Mouse (Mus musculus) MEL (cell line): Measurements from ENCODE around the gene Gpr143. TPM values are rescaled to one million over a fixed set of nuclear protein-coding genes. Genes with fewer than 3 reads are reported as not detected.

Source experiments
- DNase-seq: peaks from one replicate; pipeline ENCODE4 v3.0.0; 2011; ENCODE audit warnings: low read depth, low spot score
- H3K27ac ChIP-seq: 2 replicates; pipeline ENCODE4 v1.5.1; 2012; ENCODE audit warnings: low read depth, mild to moderate bottlenecking, control low read depth, low read length, moderate library complexity; ENCODE audit not compliant: control insufficient read depth
- H3K27me3 ChIP-seq, 2 experiments: fragments of 150-350 bp in 1 of 2; sonication (generic) in 1 of 2; 2 replicates each; pipeline ENCODE4 v1.6.1; 2012; ENCODE audit warnings: low read length in 2 of 2, mild to moderate bottlenecking in 2 of 2, improper control_type of control experiment in 1 of 2, moderate library complexity in 1 of 2; ENCODE audit not compliant: insufficient read depth in 2 of 2, control insufficient read depth in 1 of 2
- H3K36me3 ChIP-seq, 2 experiments: 2 replicates each; pipeline ENCODE4 v1.6.1; 2012 to 2014; ENCODE audit warnings: low read length in 2 of 2, improper control_type of control experiment in 1 of 2, inconsistent platforms in 1 of 2, mild to moderate bottlenecking in 1 of 2; ENCODE audit not compliant: insufficient read depth in 2 of 2, control insufficient read depth in 1 of 2
- H3K4me1 ChIP-seq, 2 experiments: fragments of 150-350 bp in 1 of 2; sonication (generic) in 1 of 2; 2 replicates each; pipeline ENCODE4 v1.6.1; 2012; ENCODE audit warnings: low read length in 2 of 2, improper control_type of control experiment in 1 of 2, mild to moderate bottlenecking in 1 of 2; ENCODE audit not compliant: insufficient read depth in 2 of 2, control insufficient read depth in 1 of 2
- H3K4me3 ChIP-seq, 2 experiments: fragments of 150-350 bp in 1 of 2; sonication (generic) in 1 of 2; 2 replicates each; pipeline ENCODE4 v1.5.1; 2012; ENCODE audit warnings: low read depth in 2 of 2, low read length in 2 of 2, mild to moderate bottlenecking in 2 of 2, moderate library complexity in 2 of 2, control low read depth in 1 of 2, improper control_type of control experiment in 1 of 2; ENCODE audit not compliant: control insufficient read depth in 1 of 2, insufficient read depth in 1 of 2
- H3K79me2 ChIP-seq: 2 replicates; pipeline ENCODE4 v1.6.1; 2012; ENCODE audit warnings: mild to moderate bottlenecking, low read length, moderate library complexity; ENCODE audit not compliant: control insufficient read depth, poor library complexity, insufficient read depth
- H3K9ac ChIP-seq: 2 replicates; pipeline ENCODE4 v1.6.1; 2012; ENCODE audit warnings: low read depth, mild to moderate bottlenecking, control low read depth, low read length, moderate library complexity; ENCODE audit not compliant: control insufficient read depth, poor library complexity, severe bottlenecking
- H3K9me3 ChIP-seq: fragments of 150-350 bp; sonication (generic); replicated peaks from 2 replicates; pipeline ENCODE4 v1.6.1; 2012; ENCODE audit warnings: mild to moderate bottlenecking, low read length, improper control_type of control experiment, moderate library complexity; ENCODE audit not compliant: insufficient read depth
- BHLHE40 ChIP-seq: IDR thresholded peaks from 2 replicates; pipeline ENCODE4 v1.6.1; 2012; ENCODE audit warnings: low read depth, mild to moderate bottlenecking, inconsistent platforms, low read length, improper control_type of control experiment, borderline replicate concordance
- CHD1 ChIP-seq: IDR thresholded peaks from 2 replicates; pipeline ENCODE4 v1.6.1; 2012; ENCODE audit warnings: low read depth, mild to moderate bottlenecking, inconsistent platforms, low read length, improper control_type of control experiment
- CHD2 ChIP-seq: IDR thresholded peaks from 2 replicates; pipeline ENCODE4 v1.6.1; 2011; ENCODE audit warnings: low read length, improper control_type of control experiment
- CTCF ChIP-seq, 3 experiments: IDR thresholded peaks in 2 of 3; conservative IDR thresholded peaks in 1 of 3; 2 replicates each; pipeline ENCODE4 v1.5.1; 2011 to 2012; ENCODE audit warnings: low read length in 3 of 3, low read depth in 2 of 3, mild to moderate bottlenecking in 2 of 3, improper control_type of control experiment in 1 of 3, inconsistent platforms in 1 of 3, mixed read lengths in 1 of 3, moderate library complexity in 1 of 3; ENCODE audit not compliant: control insufficient read depth in 1 of 3, insufficient read depth in 1 of 3, poor library complexity in 1 of 3, severe bottlenecking in 1 of 3
- ELF1 ChIP-seq: IDR thresholded peaks from 2 replicates; pipeline ENCODE4 v1.6.1; 2014; ENCODE audit warnings: low read depth, mild to moderate bottlenecking, inconsistent platforms, low read length, improper control_type of control experiment, moderate library complexity
- JUND ChIP-seq: IDR thresholded peaks from 2 replicates; pipeline ENCODE4 v1.6.1; 2011; ENCODE audit warnings: low read depth, mild to moderate bottlenecking, improper control_type of control experiment, low read length
- MAFK ChIP-seq: IDR thresholded peaks from 2 replicates; pipeline ENCODE4 v1.6.1; 2011; ENCODE audit warnings: low read depth, mild to moderate bottlenecking, low read length, improper control_type of control experiment, borderline replicate concordance
- MAX ChIP-seq: IDR thresholded peaks from 2 replicates; pipeline ENCODE4 v1.6.1; 2011; ENCODE audit warnings: low read length, improper control_type of control experiment
- MXI1 ChIP-seq: IDR thresholded peaks from 2 replicates; pipeline ENCODE4 v1.6.1; 2011; ENCODE audit warnings: mild to moderate bottlenecking, low read depth, low read length, improper control_type of control experiment
- MYC ChIP-seq: IDR thresholded peaks from 2 replicates; pipeline ENCODE4 v1.6.1; 2011; ENCODE audit warnings: low read depth, mild to moderate bottlenecking, low read length, improper control_type of control experiment, moderate library complexity
- NELFE ChIP-seq: IDR thresholded peaks from 2 replicates; pipeline ENCODE4 v1.6.1; 2011; ENCODE audit warnings: low read depth, low read length, improper control_type of control experiment
- NRF1 ChIP-seq: IDR thresholded peaks from 2 replicates; pipeline ENCODE4 v1.6.1; 2014; ENCODE audit warnings: low read depth, mild to moderate bottlenecking, inconsistent platforms, low read length, improper control_type of control experiment, moderate library complexity; ENCODE audit not compliant: poor library complexity, insufficient read depth, severe bottlenecking
- POLR2A ChIP-seq, 2 experiments: IDR thresholded peaks; 2 replicates each; pipeline ENCODE4 v1.6.1; 2011 to 2012; ENCODE audit warnings: low read length in 2 of 2, mild to moderate bottlenecking in 2 of 2, control low read depth in 1 of 2, improper control_type of control experiment in 1 of 2, low read depth in 1 of 2, moderate library complexity in 1 of 2; ENCODE audit not compliant: control insufficient read depth in 1 of 2, insufficient read depth in 1 of 2, poor library complexity in 1 of 2
- RCOR1 ChIP-seq: IDR thresholded peaks from 2 replicates; pipeline ENCODE4 v1.6.1; 2012; ENCODE audit warnings: low read depth, mild to moderate bottlenecking, inconsistent platforms, low read length, improper control_type of control experiment
- TBP ChIP-seq: IDR thresholded peaks from 2 replicates; pipeline ENCODE4 v1.8.0; 2011; ENCODE audit warnings: low read depth, low read length, improper control_type of control experiment
- UBTF ChIP-seq: IDR thresholded peaks from 2 replicates; pipeline ENCODE4 v1.6.1; 2012; ENCODE audit warnings: low read depth, mild to moderate bottlenecking, inconsistent platforms, low read length, improper control_type of control experiment, moderate library complexity, borderline replicate concordance; ENCODE audit not compliant: insufficient read depth
- USF1 ChIP-seq: IDR thresholded peaks from 2 replicates; pipeline ENCODE4 v1.6.1; 2014; ENCODE audit warnings: low read depth, mild to moderate bottlenecking, inconsistent platforms, low read length, improper control_type of control experiment, moderate library complexity
- USF2 ChIP-seq, 2 experiments: IDR thresholded peaks; 2 replicates each; pipeline ENCODE4 v1.6.1; 2011 to 2012; ENCODE audit warnings: improper control_type of control experiment in 2 of 2, low read length in 2 of 2, borderline replicate concordance in 1 of 2, inconsistent platforms in 1 of 2, low read depth in 1 of 2, mild to moderate bottlenecking in 1 of 2; ENCODE audit not compliant: insufficient read depth in 1 of 2
- ZMIZ1 ChIP-seq: IDR thresholded peaks from 2 replicates; pipeline ENCODE4 v1.6.1; 2012; ENCODE audit warnings: low read depth, mild to moderate bottlenecking, inconsistent platforms, low read length, improper control_type of control experiment, moderate library complexity
- polyA plus RNA-seq, 2 experiments: library from polyadenylated mRNA; stranded (reverse) in 1 of 2; unstranded in 1 of 2; fragments of >175 nt in 1 of 2; fragments of >200 nt in 1 of 2; gene quantifications; 2 replicates each; pipeline versions ENCODE4 v1.2.1 to v1.2.4; 2012; ENCODE audit warnings: low replicate concordance in 2 of 2, low read depth in 1 of 2; ENCODE audit not compliant: insufficient read length in 2 of 2, insufficient read depth in 1 of 2, missing spikeins in 1 of 2
- total RNA-seq: library from RNA; depleted of rRNA; stranded (reverse); fragments of 300-350 nt; gene quantifications from 2 replicates; pipeline ENCODE4 v1.2.3, GENCODE M21; 2012; rRNA removed

Gene Gpr143
- total RNA-seq (not detected in 2 replicates), polyA plus RNA-seq (not detected)

GRCm38 (mm10) chrX:152781720-152782403, at the start of gene Gpr143:
Gene Gpr143, plus strand, starts transcription at chrX:152781921.
- Histone ChIP-seq H3K36me3 (no peaks in the 10 kb centered on the region), H3K27ac (no peak within 1 kb of the TSS), H3K27me3 (no peaks in the 10 kb centered on the region), H3K79me2 (no peaks in the 10 kb centered on the region), H3K9ac (no peak within 1 kb of the TSS), H3K4me3 (no peak within 1 kb of the TSS), H3K9me3 (no peaks in the 10 kb centered on the region), H3K4me1 (no peaks in the 10 kb centered on the region)
- no peak for DNase-seq
- no peak for TF ChIP-seq CTCF (IDR thresholded peaks at IDR 0.05 in 2 of 3, conservative IDR thresholded peaks at IDR 0.05 in 1 of 3; ENCODE audit: control insufficient read depth in 1 of 3, insufficient read depth in 1 of 3, low read depth in 2 of 3, low read length in 3 of 3, poor library complexity in 1 of 3, severe bottlenecking in 1 of 3)
- no peak for TF ChIP-seq BHLHE40
- TF ChIP-seq MXI1 = no peak

GRCm38 (mm10) chrX:152735283-152735682, 46.4 kb upstream of the Gpr143 start:
- TF ChIP-seq MAFK = no peak
- no peak for TF ChIP-seq CHD2
- TF ChIP-seq BHLHE40 = no peak
- TF ChIP-seq CTCF (IDR thresholded peaks at IDR 0.05 in 2 of 3, conservative IDR thresholded peaks at IDR 0.05 in 1 of 3; ENCODE audit: control insufficient read depth in 1 of 3, insufficient read depth in 1 of 3, low read depth in 2 of 3, low read length in 3 of 3, poor library complexity in 1 of 3, severe bottlenecking in 1 of 3) = no peak
- TF ChIP-seq JUND = no peak
- no peak for TF ChIP-seq ZMIZ1
- TF ChIP-seq POLR2A (IDR thresholded peaks at IDR 0.05; ENCODE audit: control insufficient read depth in 1 of 2, insufficient read depth in 1 of 2, low read depth in 1 of 2, low read length in 2 of 2, poor library complexity in 1 of 2) = no peak
- no peak for TF ChIP-seq TBP
- TF ChIP-seq UBTF = no peak
- no peak for TF ChIP-seq NELFE
- TF ChIP-seq CHD1 = no peak
- no peak for TF ChIP-seq NRF1
- TF ChIP-seq MAX = no peak
- H3K4me3 ChIP-seq = no peak overlapping the region
- no peaks in the 10 kb centered on the region for H3K36me3 ChIP-seq
- no peaks in the 10 kb centered on the region for H3K9me3 ChIP-seq
- no peak overlapping the region for H3K27ac ChIP-seq
- no peak for DNase-seq
- H3K4me1 ChIP-seq = no peaks in the 10 kb centered on the region
- H3K27me3 ChIP-seq = no peaks in the 10 kb centered on the region
- H3K9ac ChIP-seq = no peak overlapping the region
- no peaks in the 10 kb centered on the region for H3K79me2 ChIP-seq

GRCm38 (mm10) chrX:152738191-152738590, 43.5 kb upstream of the Gpr143 start:
- no peak overlapping the region for H3K27ac ChIP-seq
- H3K27me3 ChIP-seq = no peaks in the 10 kb centered on the region
- no peak for TF ChIP-seq MYC
- peak; percentile 44; the same call in 1 of the 2 replicates for TF ChIP-seq USF1
- TF ChIP-seq ELF1 = no peak
- TF ChIP-seq TBP = no peak
- TF ChIP-seq MAX = peak; percentile 21; the same call in 1 of the 2 replicates
- TF ChIP-seq JUND = no peak
- TF ChIP-seq USF2 (IDR thresholded peaks at IDR 0.05; ENCODE audit: borderline replicate concordance in 1 of 2, insufficient read depth in 1 of 2, low read depth in 1 of 2, low read length in 2 of 2) = no peak
- no peak for TF ChIP-seq RCOR1
- no peaks in the 10 kb centered on the region for H3K36me3 ChIP-seq
- no peaks in the 10 kb centered on the region for H3K79me2 ChIP-seq
- H3K9me3 ChIP-seq = no peaks in the 10 kb centered on the region
- no peak for DNase-seq
- no peak overlapping the region for H3K9ac ChIP-seq
- no peaks in the 10 kb centered on the region for H3K4me1 ChIP-seq
- H3K4me3 ChIP-seq = no peak overlapping the region
